Mouse (Mus musculus) heart, adult 2 months (tissue): ENCODE results near the gene Ift88. TPM values are rescaled to one million over a fixed set of nuclear protein-coding genes. Genes with fewer than 3 reads are reported as not detected.
A peak's percentile ranks its signal among the peaks of the same experiment; 100 is the strongest.

Experiments used
- DNase-seq, 2 experiments: peaks; one replicate each; pipeline ENCODE4 v3.0.0; 2021
- H3K27ac ChIP-seq: fragments of 200-600 bp; 2 replicates; pipeline ENCODE4 v1.8.1; 2022
- H3K27me3 ChIP-seq: fragments of 200-500 bp; 2 replicates; pipeline ENCODE4 v1.6.1; 2012; ENCODE audit warnings: mild to moderate bottlenecking, low read length, inconsistent platforms, mixed read lengths; ENCODE audit not compliant: control insufficient read depth, insufficient read depth
- H3K36me3 ChIP-seq: fragments of 200-500 bp; 2 replicates; pipeline ENCODE4 v1.6.1; 2012; ENCODE audit warnings: low read length, inconsistent platforms; ENCODE audit not compliant: control insufficient read depth, insufficient read depth
- H3K4me1 ChIP-seq: fragments of 200-500 bp; 2 replicates; pipeline ENCODE4 v1.6.1; 2011; ENCODE audit warnings: low read length; ENCODE audit not compliant: control insufficient read depth, insufficient read depth
- H3K4me3 ChIP-seq: fragments of 200-600 bp; 2 replicates; pipeline ENCODE4 v1.8.1; 2022
- H3K79me2 ChIP-seq: fragments of 200-500 bp; replicated peaks from 2 replicates; pipeline ENCODE4 v1.6.1; 2012; ENCODE audit warnings: mild to moderate bottlenecking, inconsistent platforms, low read length, moderate library complexity, mixed read lengths; ENCODE audit not compliant: control insufficient read depth, insufficient read depth
- H3K9ac ChIP-seq: fragments of 200-500 bp; 2 replicates; pipeline ENCODE4 v1.6.1; 2012; ENCODE audit warnings: low read depth, mild to moderate bottlenecking, control low read depth, inconsistent platforms, low read length, mixed read lengths
- CTCF ChIP-seq: fragments of 200-600 bp; IDR thresholded peaks from 2 replicates; pipeline ENCODE4 v1.8.1; 2022; ENCODE audit warnings: antibody characterized with exemption, mild to moderate bottlenecking, moderate library complexity
- EP300 ChIP-seq: fragments of 200-500 bp; IDR thresholded peaks from 2 replicates; pipeline ENCODE4 v1.6.1; 2011; ENCODE audit warnings: low read depth, low read length, control low read depth; ENCODE audit not compliant: insufficient read depth
- POLR2A ChIP-seq: fragments of 200-500 bp; IDR thresholded peaks from 2 replicates; pipeline ENCODE4 v1.6.1; 2011; ENCODE audit warnings: mild to moderate bottlenecking, low read depth, low read length, control low read depth; ENCODE audit not compliant: insufficient read depth
- WGBS: fragments of 180-500 bp; shearing (Covaris S2); methylation state at CpG from one replicate; pipeline ENCODE4 v1.1.7; 2018; 5-methylcytosine and 5-hydroxymethylcytosine counted together
- intact Hi-C: fragments of 180-260 bp; cut with DNase I; formaldehyde crosslinking; loops from one replicate; pipeline ENCODE4 v1.15.1; 2025
- long read RNA-seq: library from polyadenylated mRNA; stranded (forward); transcript quantifications from one replicate; pipeline ENCODE4 v2.0.0, GENCODE M21; 2021
- polyA plus RNA-seq: library from polyadenylated mRNA; depleted of rRNA; stranded (reverse); fragments of >200 nt; gene quantifications from 2 replicates; pipeline ENCODE4 v1.2.3, GENCODE M21; 2012; rRNA removed
- total RNA-seq, 2 experiments: library from RNA; stranded (reverse); gene quantifications; 2 replicates each; pipeline ENCODE4 v1.2.3; 2021

Ift88 gene
- total RNA-seq (1 to 10 TPM; 4.5 to 5.1 TPM), polyA plus RNA-seq (2.6 and 4.3 TPM in 2 replicates)
- long read RNA-seq, transcript Ift88-201 (26 exons, 3,088 nt) = major isoform, 5 of 8 reads
- long read RNA-seq, partial matches to known transcripts = 1 of 8 reads
- long read RNA-seq, other reads (novel, unspliced or antisense) = 2 of 8 reads

DNA sequence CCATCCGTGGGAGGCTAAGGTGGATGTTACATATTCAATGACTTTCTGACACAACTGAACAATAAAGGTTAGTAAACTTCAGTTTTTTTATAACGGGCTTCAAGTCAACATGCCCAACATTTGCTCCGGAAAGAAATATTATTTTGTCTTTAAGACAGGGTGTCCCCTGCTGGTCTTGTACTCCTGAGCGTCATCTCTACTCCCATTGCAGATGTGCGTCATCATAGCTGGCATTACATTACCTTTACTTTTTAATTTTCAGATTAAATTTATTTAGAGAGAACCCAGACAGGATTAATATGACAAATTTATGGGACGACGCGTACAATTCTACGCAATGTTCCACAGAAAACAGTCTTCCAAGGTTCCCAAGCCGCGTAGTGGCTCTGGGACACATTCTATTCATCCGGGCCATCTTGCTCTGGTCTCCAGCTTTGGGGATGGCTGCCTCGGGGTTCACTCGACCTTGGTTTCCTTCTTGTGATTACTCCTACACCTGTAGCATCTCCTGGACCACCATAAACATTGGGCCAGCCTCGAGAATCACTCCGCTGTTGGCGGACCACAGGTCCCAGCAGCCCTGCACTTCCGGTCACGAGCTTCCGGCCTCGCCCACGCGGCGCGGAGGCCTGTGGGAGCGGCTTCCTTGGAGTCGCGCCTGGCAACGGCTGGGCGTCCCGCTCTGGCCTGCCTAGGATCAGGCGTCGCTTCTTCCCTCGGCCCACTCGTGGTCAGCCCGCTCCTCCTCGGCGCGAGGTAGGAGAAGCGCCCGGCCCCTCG, at the start of gene Ift88:
Ift88 (plus strand) TSS at position 631 of the 780 bp plus-strand sequence.
- WGBS = 2% methylated on average over 42 of the region's 42 CpGs
- peaks cover 1% of the 10 kb centered on the region; the same call in 1 of the 2 replicates for H3K4me1 ChIP-seq
- intact Hi-C loops = loop anchor here (2.0 to 10.0 kb wide), 3 partner anchors 25 to 324 kb away; partner anchors contain the start of genes Cryl1 and Gm49361
- peak within 1 kb of the TSS; percentile 81 for H3K27ac ChIP-seq
- DNase-seq = peak; percentile 95 to 97
- H3K27me3 ChIP-seq = no peaks in the 10 kb centered on the region
- TF ChIP-seq CTCF = peak; percentile 19; the same call in 1 of the 2 replicates
- TF ChIP-seq POLR2A = peak; percentile 90
- TF ChIP-seq EP300 = peak; percentile 26; the same call in 1 of the 2 replicates
- no peaks in the 10 kb centered on the region for H3K36me3 ChIP-seq
- H3K4me3 ChIP-seq = peak within 1 kb of the TSS; percentile 87
- peak within 1 kb of the TSS; percentile 97 for H3K9ac ChIP-seq
- H3K79me2 ChIP-seq = no peaks in the 10 kb centered on the region

GRCm38 (mm10) chr14:57375205-57375604, 48.7 kb upstream of the Ift88 start:
- no peaks in the 10 kb centered on the region for H3K4me1 ChIP-seq
- DNase-seq = no peak
- no peaks in the 10 kb centered on the region for H3K27me3 ChIP-seq
- H3K79me2 ChIP-seq = no peaks in the 10 kb centered on the region
- no peak overlapping the region for H3K9ac ChIP-seq
- intact Hi-C loops = loop anchor here (10.0 kb wide), 3 partner anchors 100 to 540 kb away; partner anchors contain the start of genes Mrpl57 and Ska3
- no peaks in the 10 kb centered on the region for H3K36me3 ChIP-seq
- H3K4me3 ChIP-seq = no peak overlapping the region
- no peak overlapping the region for H3K27ac ChIP-seq
- WGBS = 50% methylated on average over 9 of the region's 9 CpGs
- TF ChIP-seq EP300 = no peak
- no peak for TF ChIP-seq POLR2A
- TF ChIP-seq CTCF = no peak

DNA sequence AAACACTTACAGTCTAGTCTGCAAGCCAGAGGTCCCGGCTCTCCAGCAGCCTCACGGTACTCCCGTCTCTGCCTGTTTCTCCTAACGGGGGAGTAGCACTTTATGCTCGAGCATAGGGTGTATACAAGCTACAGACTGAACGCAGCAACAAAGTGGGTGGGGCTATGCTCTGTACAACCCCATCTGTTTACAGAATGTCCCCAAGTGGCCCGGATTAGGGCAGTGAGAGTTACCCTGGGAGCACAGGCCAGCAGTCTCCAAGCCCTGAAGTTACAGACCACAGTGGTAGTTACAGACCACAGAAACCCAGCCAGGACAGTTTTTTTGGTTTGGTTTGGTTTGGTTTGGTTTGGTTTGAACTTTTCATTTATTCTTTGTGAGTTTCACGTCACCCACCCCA, 47.8 kb upstream of the Ift88 start:
- WGBS = 88% methylated on average over 8 of the region's 8 CpGs
- intact Hi-C loops = loop anchor here (10.0 kb wide), 3 partner anchors 99 to 539 kb away; partner anchors contain the start of genes Mrpl57 and Ska3
- TF ChIP-seq EP300 = no peak
- TF ChIP-seq POLR2A = no peak
- no peak for TF ChIP-seq CTCF

GRCm38 (mm10) chr14:57376956-57377355, 46.9 kb upstream of the Ift88 start:
- H3K79me2 ChIP-seq = no peaks in the 10 kb centered on the region
- no peak overlapping the region for H3K27ac ChIP-seq
- no peak overlapping the region for H3K9ac ChIP-seq
- TF ChIP-seq EP300 (no peak), POLR2A (no peak), CTCF (no peak)
- H3K36me3 ChIP-seq = no peaks in the 10 kb centered on the region
- H3K4me3 ChIP-seq = no peak overlapping the region
- no peak for DNase-seq
- 80% methylated on average over 9 of the region's 9 CpGs for WGBS
- intact Hi-C loops = loop anchor here (10.0 kb wide), 3 partner anchors 98 to 538 kb away; partner anchors contain the start of genes Mrpl57 and Ska3
- no peaks in the 10 kb centered on the region for H3K4me1 ChIP-seq
- H3K27me3 ChIP-seq = no peaks in the 10 kb centered on the region

More for the DNA sequence above, 47.8 kb upstream of the Ift88 start:
- Histone ChIP-seq H3K27me3 (no peaks in the 10 kb centered on the region), H3K4me3 (no peak overlapping the region), H3K4me1 (no peaks in the 10 kb centered on the region), H3K36me3 (no peaks in the 10 kb centered on the region), H3K9ac (no peak overlapping the region), H3K79me2 (no peaks in the 10 kb centered on the region), H3K27ac (no peak overlapping the region)
- DNase-seq = no peak

DNA sequence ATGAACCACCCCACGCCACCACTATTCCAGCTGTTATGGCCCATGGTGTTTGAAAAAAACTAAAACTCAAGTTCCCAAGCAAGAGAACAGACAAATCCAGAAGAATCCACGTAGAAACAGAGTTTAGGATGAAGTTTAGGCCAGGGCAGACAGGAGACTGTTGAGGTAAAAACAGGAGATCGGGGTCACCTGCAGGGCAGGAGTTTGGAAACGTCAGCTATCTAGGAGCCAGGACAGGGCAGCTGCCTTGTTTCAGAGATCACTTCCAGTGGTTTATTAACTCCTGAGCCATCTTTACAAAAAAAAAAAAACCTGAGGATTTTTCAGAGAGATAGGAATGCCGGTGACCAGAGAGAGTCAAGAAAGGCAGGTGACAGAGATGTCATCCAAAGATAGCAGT, 46.3 kb upstream of the Ift88 start:
- Histone ChIP-seq H3K27me3 (no peaks in the 10 kb centered on the region), H3K36me3 (no peaks in the 10 kb centered on the region), H3K9ac (no peak overlapping the region), H3K4me3 (no peak overlapping the region), H3K27ac (no peak overlapping the region), H3K4me1 (no peaks in the 10 kb centered on the region), H3K79me2 (no peaks in the 10 kb centered on the region)
- DNase-seq = no peak
- 83% methylated on average over 5 of the region's 5 CpGs for WGBS
- TF ChIP-seq POLR2A = no peak
- no peak for TF ChIP-seq CTCF
- no peak for TF ChIP-seq EP300
- intact Hi-C loops = loop anchor here (10.0 kb wide), 3 partner anchors 97 to 537 kb away; partner anchors contain the start of genes Mrpl57 and Ska3

DNA sequence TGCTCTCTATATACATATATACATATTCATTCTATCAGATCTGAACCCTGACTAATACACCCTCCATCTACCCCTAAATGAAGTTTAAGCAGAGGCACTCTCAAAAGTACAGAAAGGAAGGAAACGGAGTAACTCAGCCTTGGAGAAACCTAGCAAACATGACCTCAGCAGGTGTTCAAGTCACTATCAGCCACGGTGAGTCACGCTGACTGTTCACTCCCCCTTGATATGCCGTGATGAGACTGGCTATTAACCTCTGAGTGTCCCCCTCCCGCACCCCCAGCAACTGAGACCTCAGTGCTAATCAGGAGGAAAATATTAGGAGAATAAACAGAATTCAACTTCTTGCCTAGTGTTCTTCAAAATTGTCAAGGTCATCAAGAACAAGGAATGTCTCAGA, 38.2 kb upstream of the Ift88 start:
- no peak overlapping the region for H3K27ac ChIP-seq
- TF ChIP-seq EP300 (no peak), CTCF (no peak), POLR2A (no peak)
- 55% methylated on average over 5 of the region's 5 CpGs for WGBS
- intact Hi-C loops = no loop called here
- H3K9ac ChIP-seq = no peak overlapping the region
- H3K36me3 ChIP-seq = no peaks in the 10 kb centered on the region
- no peak overlapping the region for H3K4me3 ChIP-seq
- peaks cover 1% of the 10 kb centered on the region; the same call in 1 of the 2 replicates for H3K4me1 ChIP-seq
- DNase-seq = no peak
- no peaks in the 10 kb centered on the region for H3K27me3 ChIP-seq
- no peaks in the 10 kb centered on the region for H3K79me2 ChIP-seq
